Mouse (Mus musculus): ENCODE results near the gene Znrf1.

DNA sequence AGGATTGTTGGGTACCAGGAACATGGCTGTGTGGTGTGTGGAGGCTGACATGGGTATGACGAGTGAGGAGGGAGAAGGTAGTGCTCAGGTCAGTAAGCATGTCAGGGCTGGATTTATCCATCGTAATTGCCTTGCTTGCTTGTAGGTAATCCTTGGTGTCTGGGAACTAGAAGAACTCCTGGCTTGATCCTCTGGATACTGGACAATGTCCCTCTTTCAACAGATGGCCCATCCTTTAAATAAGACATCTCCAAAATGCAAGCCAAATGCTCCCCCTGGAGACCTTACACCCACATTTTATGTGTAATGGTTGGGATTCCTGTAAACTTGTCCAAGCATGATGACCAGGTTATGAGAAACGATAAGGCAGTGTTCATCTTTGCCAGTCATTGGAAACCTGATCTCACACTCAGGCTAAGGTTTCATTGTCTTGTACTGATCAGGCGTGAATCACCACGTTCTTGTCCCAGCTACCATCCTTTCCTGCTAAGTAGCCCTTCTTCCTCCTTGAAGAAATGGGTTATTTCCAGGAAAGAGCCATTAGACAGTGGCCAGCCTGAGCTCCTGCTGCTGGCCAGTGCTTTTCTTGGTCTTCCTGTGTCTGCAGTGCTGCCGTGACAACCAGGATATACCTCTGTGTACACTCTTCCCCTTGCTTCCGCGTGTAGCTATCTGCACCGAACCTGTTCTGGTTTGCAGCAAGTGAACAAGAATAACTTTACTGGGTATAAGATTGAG lies 64.0 kb downstream of the Znrf1 start:
- TF ChIP-seq CTCF (conservative IDR thresholded peaks at IDR 0.05 in 1 of 2, IDR thresholded peaks at IDR 0.05 in 1 of 2; ENCODE audit: low read depth in 2 of 2, low read length in 2 of 2) (no peak), SIN3A (IDR thresholded peaks at IDR 0.05; ENCODE audit: low read length) (no peak), ETS1 (conservative IDR thresholded peaks at IDR 0.05; ENCODE audit: low read depth, low read length) (no peak), ZKSCAN1 (IDR thresholded peaks at IDR 0.05; ENCODE audit: borderline replicate concordance, low read depth, low read length) (no peak), JUN (IDR thresholded peaks at IDR 0.05; ENCODE audit: insufficient read depth, low read depth, low read length) (no peak), POLR2A (IDR thresholded peaks at IDR 0.05; ENCODE audit: low read depth, low read length) (no peak), ZC3H11A (IDR thresholded peaks at IDR 0.05; ENCODE audit: low read depth, low read length) (no peak), POLR2AphosphoS2 (IDR thresholded peaks at IDR 0.05; ENCODE audit: low read depth, low read length) (no peak)
